Comparison of ENCODE assay signal across 9 mouse cellular contexts in genomic region chr9:39603333-39603845, GRCm38 (mm10). TPM values are rescaled to one million over a fixed set of nuclear protein-coding genes. Genes with fewer than 3 reads are reported as not detected.
DNase-seq lines count a peak whose midpoint lies in the region; ATAC-seq lines count a peak whose summit lies in the region.
"Had no signal": no experiment of that assay in that cellular context is flagged by ENCODE, and none has a peak within 500 bp of the region (broad histone marks: within the 10 kb centered on the region; RNA-seq: fewer than 3 reads in every experiment).

No protein-coding gene starts in this region.

- no peaks in the 10 kb centered on the region for H3K9me3 ChIP-seq in stomach, embryonic 16.5 days (replicated peaks; ENCODE audit: control insufficient read depth, low read length)

- H3K4me3 ChIP-seq in stomach, embryonic 16.5 days (replicated peaks; ENCODE audit: low read length): peak overlapping the region; percentile 47

- 2% methylated on average over 9 of the region's 9 CpGs for WGBS in stomach, embryonic 16.5 days

- H3K27me3 ChIP-seq in stomach, embryonic 16.5 days (ENCODE audit: control insufficient read depth, insufficient read depth, low read length): no peaks in the 10 kb centered on the region

- H3K4me2 ChIP-seq in stomach, embryonic 16.5 days (ENCODE audit: low read depth, low read length): peak overlapping the region; percentile 83

- H3K9ac ChIP-seq in stomach, embryonic 16.5 days (ENCODE audit: low read length): peak overlapping the region; percentile 23; the same call in 1 of the 2 replicates
- H3K9ac ChIP-seq: liver, embryonic 14.5 days had no signal

- ATAC-seq in stomach, embryonic 16.5 days (ENCODE audit: insufficient read depth, low FRiP score): peak; percentile 71; the same call in 1 of the 2 replicates

- intact Hi-C loops in left cerebral cortex, postnatal 4 days (cut with DNase I): no loop called here

- peak overlapping the region; percentile 12; the same call in 1 of the 2 replicates for H3K27ac ChIP-seq in stomach, embryonic 16.5 days (ENCODE audit: low read length)
- H3K27ac ChIP-seq: liver, embryonic 14.5 days had no signal

- H3K4me1 ChIP-seq in stomach, embryonic 16.5 days (ENCODE audit: control insufficient read depth, insufficient read depth, low read length): 0 out of 2 replicates have a peak, but pooled peaks cover 4% of the 10 kb centered on the region

- peak; percentile 4 for DNase-seq in left cerebral cortex, postnatal 4 days
- DNase-seq in left cerebral cortex, adult 18-20 months (ENCODE audit: low spot score in 2 of 2): no peak
- peak; percentile 71 for DNase-seq in embryo, embryonic 10.5 days (ENCODE audit: low spot score)
- DNase-seq in gastrocnemius, postnatal 4 days (ENCODE audit: low spot score in 2 of 2): peak; percentile 31 to 66
- DNase-seq in liver: peak; percentile 10
- no peak for DNase-seq in right cerebral cortex, postnatal 25 days
- DNase-seq in layer of hippocampus, postnatal 14 days (ENCODE audit: low spot score in 2 of 2): no peak

- no peaks in the 10 kb centered on the region for H3K36me3 ChIP-seq in stomach, embryonic 16.5 days (ENCODE audit: control insufficient read depth, insufficient read depth, low read length)

RNA-seq across cellular contexts. Expression of gene AW551984, which starts 0.8 kb away (rescaled TPM):
- total RNA-seq in left cerebral cortex, postnatal 4 days (2021): 10 to 100 TPM; 21.2 to 46.8 TPM
- total RNA-seq in left cerebral cortex, adult 18-20 months (2021): 1 to 10 TPM; 3.9 to 6.2 TPM
- total RNA-seq in gastrocnemius, postnatal 4 days (2021): 100 to 1,000 TPM; 370 to 452 TPM
- polyA plus RNA-seq in stomach, embryonic 16.5 days (2015; fragmentation: Nextera tagmentation; extraction: Ambion mirVana): 30.5 and 40.5 TPM in 2 replicates
- total RNA-seq in layer of hippocampus, postnatal 14 days (2021): 10 to 100 TPM; 13.2 to 13.8 TPM

RNA-seq across cellular contexts. Expression of gene Olfr148, which starts 7.1 kb away (rescaled TPM):
- total RNA-seq in left cerebral cortex, postnatal 4 days (2021): not detected
- total RNA-seq in left cerebral cortex, adult 18-20 months (2021): not detected
- not detected for total RNA-seq in gastrocnemius, postnatal 4 days (2021)
- polyA plus RNA-seq in stomach, embryonic 16.5 days (2015; fragmentation: Nextera tagmentation; extraction: Ambion mirVana): not detected in 2 replicates
- not detected for total RNA-seq in layer of hippocampus, postnatal 14 days (2021)
- polyA plus RNA-seq: liver, embryonic 14.5 days had no signal

RNA-seq across cellular contexts. Expression of gene Olfr960, which starts 17.8 kb away (rescaled TPM):
- total RNA-seq in left cerebral cortex, postnatal 4 days (2021): not detected
- not detected for total RNA-seq in left cerebral cortex, adult 18-20 months (2021)
- not detected for total RNA-seq in gastrocnemius, postnatal 4 days (2021)
- not detected in 2 replicates for polyA plus RNA-seq in stomach, embryonic 16.5 days (2015; fragmentation: Nextera tagmentation; extraction: Ambion mirVana)
- not detected for total RNA-seq in layer of hippocampus, postnatal 14 days (2021)
- polyA plus RNA-seq: liver, embryonic 14.5 days had no signal

RNA-seq across cellular contexts. Expression of gene Olfr959, which starts 28.0 kb away (rescaled TPM):
- not detected for total RNA-seq in left cerebral cortex, postnatal 4 days (2021)
- total RNA-seq in left cerebral cortex, adult 18-20 months (2021): not detected
- total RNA-seq in gastrocnemius, postnatal 4 days (2021): not detected
- polyA plus RNA-seq in stomach, embryonic 16.5 days (2015; fragmentation: Nextera tagmentation; extraction: Ambion mirVana): not detected in 2 replicates
- total RNA-seq in layer of hippocampus, postnatal 14 days (2021): not detected
- polyA plus RNA-seq: liver, embryonic 14.5 days had no signal

RNA-seq across cellular contexts. Expression of gene Olfr961, which starts 41.5 kb away (rescaled TPM):
- not detected for total RNA-seq in left cerebral cortex, postnatal 4 days (2021)
- not detected for total RNA-seq in left cerebral cortex, adult 18-20 months (2021)
- not detected for total RNA-seq in gastrocnemius, postnatal 4 days (2021)
- not detected in 2 replicates for polyA plus RNA-seq in stomach, embryonic 16.5 days (2015; fragmentation: Nextera tagmentation; extraction: Ambion mirVana)
- total RNA-seq in layer of hippocampus, postnatal 14 days (2021): not detected
- polyA plus RNA-seq: liver, embryonic 14.5 days had no signal

Comparison
In these comparisons a context has a peak if more than half of its experiments do, and no peak if none do; other contexts are left out.
1. DNase-seq: peak in left cerebral cortex, postnatal 4 days (single experiment), embryo, embryonic 10.5 days (single experiment), gastrocnemius, postnatal 4 days (2 of 2) and liver (single experiment); none in left cerebral cortex, adult 18-20 months (0 of 2), right cerebral cortex, postnatal 25 days (single experiment) and layer of hippocampus, postnatal 14 days (0 of 2).
2. RNA of gene AW551984, which starts 0.8 kb away (total RNA-seq): 370 to 452 TPM in gastrocnemius, postnatal 4 days; 21.2 to 46.8 TPM in left cerebral cortex, postnatal 4 days, 13.2 to 13.8 TPM in layer of hippocampus, postnatal 14 days and 3.9 to 6.2 TPM in left cerebral cortex, adult 18-20 months; every median in the first group is over 4 times any median in the second.